Mouse (Mus musculus) brain, embryonic 14.5 days (tissue): ENCODE results near the gene Col1a1.

Source experiments
- CTCF ChIP-seq: fragments of 200-500 bp; IDR thresholded peaks from 2 replicates; pipeline ENCODE4 v1.5.1; 2012; ENCODE audit warnings: inconsistent platforms, mild to moderate bottlenecking, moderate library complexity, borderline replicate concordance; ENCODE audit not compliant: insufficient read depth, insufficient read length; ENCODE audit errors: extremely low read depth
- POLR2A ChIP-seq: fragments of 200-500 bp; IDR thresholded peaks from 2 replicates; pipeline ENCODE4 v1.6.1; 2012; ENCODE audit warnings: mild to moderate bottlenecking, inconsistent platforms, borderline replicate concordance; ENCODE audit not compliant: poor library complexity, insufficient read depth, insufficient read length, severe bottlenecking; ENCODE audit errors: extremely low read depth

- no peak for TF ChIP-seq POLR2A
- no peak for TF ChIP-seq CTCF
These were observed 20.2 kb upstream of the Col1a1 start for GRCm38 (mm10) chr11:94915675-94916403.
